Mouse (Mus musculus): ENCODE results near the gene Nxph1. TPM values are rescaled to one million over a fixed set of nuclear protein-coding genes. Genes with fewer than 3 reads are reported as not detected.

The Nxph1 gene
- polyA plus RNA-seq, 1 experiment from 2014 or later: 12.8 TPM

Other genes starting within 250 kb of the Nxph1 start
- 18.9 and 23.3 TPM in 2 replicates for gene Ica1, start 169.9 kb upstream of the Nxph1 start, polyA plus RNA-seq (2014; fragmentation: Nextera tagmentation; extraction: Ambion mirVana)

Data from hindbrain, embryonic 11.5 days (tissue).